Mouse (Mus musculus) heart, postnatal 0 days (tissue): ENCODE measurements at regions not wholly inside any gene's neighbourhood (a gene's known extent, or its start where the extent isn't known, plus 50 kb on each side); places are given as distances from the start of the nearest gene placed in this dataset.

Experiments
- CTCF ChIP-seq: IDR thresholded peaks from 2 replicates; pipeline ENCODE4 v1.5.1; 2016; ENCODE audit warnings: antibody characterized with exemption, control low read depth, low read depth
- EP300 ChIP-seq: IDR thresholded peaks from 2 replicates; pipeline ENCODE4 v1.6.1; 2016; ENCODE audit warnings: antibody characterized with exemption, low read depth

GRCm38 (mm10) chr7:68653534-68653933 is 95.5 kb downstream of the Arrdc4 start:
- TF ChIP-seq CTCF (no peak), EP300 (no peak)
